Comparison of ENCODE assay signal across 17 mouse cellular contexts in the genomic region with DNA sequence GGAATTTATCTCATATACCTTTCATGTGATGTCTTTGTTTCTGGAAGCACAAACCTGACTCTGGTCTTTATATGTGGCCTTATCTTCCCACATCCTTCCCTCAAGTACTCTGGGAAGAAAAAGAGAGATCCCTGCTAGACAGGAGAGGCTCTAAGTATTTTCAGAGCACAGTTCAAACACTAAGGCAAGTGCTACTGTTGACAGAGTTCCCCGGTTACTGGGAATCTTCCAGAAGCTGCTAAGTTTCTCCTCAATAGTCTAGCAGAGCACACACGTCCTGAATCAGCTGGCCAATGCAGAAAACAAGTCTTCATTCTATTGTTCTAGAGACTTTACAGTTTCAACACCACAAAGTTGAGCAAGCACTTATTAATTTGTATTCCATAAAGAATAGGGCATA. TPM values are rescaled to one million over a fixed set of nuclear protein-coding genes. Genes with fewer than 3 reads are reported as not detected.
DNase-seq lines count a peak whose midpoint lies in the region; ATAC-seq lines count a peak whose summit lies in the region.
"Had no signal": no experiment of that assay in that cellular context is flagged by ENCODE, and none has a peak within 500 bp of the region (broad histone marks: within the 10 kb centered on the region; RNA-seq: fewer than 3 reads in every experiment).

No protein-coding gene starts in this region.

- H3K36me3 ChIP-seq in lung, embryonic 16.5 days (ENCODE audit: control insufficient read depth, insufficient read depth, low read length) = no peaks in the 10 kb centered on the region
- H3K36me3 ChIP-seq in forebrain, embryonic 13.5 days (ENCODE audit: poor library complexity, severe bottlenecking) = no peaks in the 10 kb centered on the region
- H3K36me3 ChIP-seq in hindbrain, embryonic 16.5 days (ENCODE audit: control insufficient read depth, insufficient read depth, low read length) = no peaks in the 10 kb centered on the region
- H3K36me3 ChIP-seq in neural tube, embryonic 13.5 days = no peaks in the 10 kb centered on the region
- H3K36me3 ChIP-seq: embryonic facial prominence, embryonic 12.5 days; limb, embryonic 15.5 days; lung, embryonic 15.5 days had no signal

- peak; percentile 15; the same call in 1 of the 2 replicates for ATAC-seq in lung, embryonic 16.5 days (ENCODE audit: low read depth)
- no peak for ATAC-seq in forebrain, embryonic 13.5 days
- ATAC-seq in hindbrain, embryonic 16.5 days = no peak
- ATAC-seq in neural tube, embryonic 13.5 days (ENCODE audit: low read depth) = no peak
- ATAC-seq in megakaryocyte-erythroid progenitor cell, adult 5-6 weeks (replicated peaks; ENCODE audit: low FRiP score, low TSS enrichment, poor library complexity, severe bottlenecking) = no peak
- ATAC-seq: intestine, postnatal 0 days had no signal

- no peaks in the 10 kb centered on the region for H3K9me3 ChIP-seq in lung, embryonic 16.5 days (ENCODE audit: control insufficient read depth, low read length)
- H3K9me3 ChIP-seq in forebrain, embryonic 13.5 days (replicated peaks) = no peaks in the 10 kb centered on the region
- no peaks in the 10 kb centered on the region for H3K9me3 ChIP-seq in hindbrain, embryonic 16.5 days (ENCODE audit: control insufficient read depth, low read length)
- no peaks in the 10 kb centered on the region for H3K9me3 ChIP-seq in neural tube, embryonic 13.5 days
- H3K9me3 ChIP-seq: embryonic facial prominence, embryonic 12.5 days; limb, embryonic 15.5 days; lung, embryonic 15.5 days had no signal

- H3K4me3 ChIP-seq in lung, embryonic 16.5 days (ENCODE audit: low read length) = no peak overlapping the region
- H3K4me3 ChIP-seq in forebrain, embryonic 13.5 days = no peak overlapping the region
- no peak overlapping the region for H3K4me3 ChIP-seq in hindbrain, embryonic 16.5 days (ENCODE audit: low read length)
- no peak overlapping the region for H3K4me3 ChIP-seq in neural tube, embryonic 13.5 days
- H3K4me3 ChIP-seq: embryonic facial prominence, embryonic 12.5 days; limb, embryonic 15.5 days; lung, embryonic 15.5 days had no signal

- H3K27me3 ChIP-seq in lung, embryonic 16.5 days (ENCODE audit: control insufficient read depth, insufficient read depth, low read depth, low read length) = no peaks in the 10 kb centered on the region
- H3K27me3 ChIP-seq in forebrain, embryonic 13.5 days = no peaks in the 10 kb centered on the region
- H3K27me3 ChIP-seq in hindbrain, embryonic 16.5 days (replicated peaks; ENCODE audit: control insufficient read depth, insufficient read depth, low read length) = no peaks in the 10 kb centered on the region
- H3K27me3 ChIP-seq in neural tube, embryonic 13.5 days = no peaks in the 10 kb centered on the region
- H3K27me3 ChIP-seq: embryonic facial prominence, embryonic 12.5 days; limb, embryonic 15.5 days; lung, embryonic 15.5 days had no signal

- DNase-seq in lung, postnatal 14 days = no peak
- DNase-seq in thymus, postnatal 0 days (ENCODE audit: low spot score) = no peak
- no peak for DNase-seq in adrenal gland, adult (ENCODE audit: inconsistent age in 2 of 2, low spot score in 1 of 2)
- DNase-seq: adrenal gland, adult 2 months; B cell, adult 2 months; cerebellum, postnatal 25 days; kidney, postnatal 25 days had no signal

- H3K9ac ChIP-seq in lung, embryonic 16.5 days (ENCODE audit: low read length) = no peak overlapping the region
- H3K9ac ChIP-seq in forebrain, embryonic 13.5 days = no peak overlapping the region
- H3K9ac ChIP-seq in hindbrain, embryonic 16.5 days (ENCODE audit: low read depth, low read length) = no peak overlapping the region
- peak overlapping the region; percentile 63 for H3K9ac ChIP-seq in neural tube, embryonic 13.5 days
- H3K9ac ChIP-seq: embryonic facial prominence, embryonic 12.5 days; limb, embryonic 15.5 days; lung, embryonic 15.5 days had no signal

- no peak overlapping the region for H3K27ac ChIP-seq in lung, embryonic 16.5 days (ENCODE audit: low read length)
- peak overlapping the region; percentile 94 for H3K27ac ChIP-seq in forebrain, embryonic 13.5 days
- peak overlapping the region; percentile 86 for H3K27ac ChIP-seq in hindbrain, embryonic 16.5 days (ENCODE audit: low read depth, low read length)
- H3K27ac ChIP-seq in neural tube, embryonic 13.5 days (replicated peaks) = peak overlapping the region; percentile 96
- H3K27ac ChIP-seq: embryonic facial prominence, embryonic 12.5 days; limb, embryonic 15.5 days; lung, embryonic 15.5 days had no signal

- no peak overlapping the region for H3K4me2 ChIP-seq in lung, embryonic 16.5 days (ENCODE audit: low read depth, low read length)
- H3K4me2 ChIP-seq in forebrain, embryonic 13.5 days = peak overlapping the region; percentile 49; the same call in 1 of the 2 replicates
- H3K4me2 ChIP-seq in hindbrain, embryonic 16.5 days (ENCODE audit: low read length) = peak overlapping the region; percentile 50
- peak overlapping the region; percentile 53 for H3K4me2 ChIP-seq in neural tube, embryonic 13.5 days
- H3K4me2 ChIP-seq: limb, embryonic 15.5 days had no signal

- H3K4me1 ChIP-seq in lung, embryonic 16.5 days (replicated peaks; ENCODE audit: control insufficient read depth, insufficient read depth, low read length) = peaks cover 18% of the 10 kb centered on the region
- H3K4me1 ChIP-seq in forebrain, embryonic 13.5 days = peaks cover 31% of the 10 kb centered on the region
- peaks cover 20% of the 10 kb centered on the region for H3K4me1 ChIP-seq in hindbrain, embryonic 16.5 days (ENCODE audit: control insufficient read depth, insufficient read depth, low read depth, low read length)
- peaks cover 33% of the 10 kb centered on the region for H3K4me1 ChIP-seq in neural tube, embryonic 13.5 days (replicated peaks)
- H3K4me1 ChIP-seq: limb, embryonic 15.5 days had no signal

- 25% methylated on average over 2 of the region's 2 CpGs for WGBS in lung, embryonic 16.5 days
- WGBS in forebrain, embryonic 13.5 days = 25% methylated on average over 2 of the region's 2 CpGs
- WGBS in hindbrain, embryonic 16.5 days = 31% methylated on average over 2 of the region's 2 CpGs
- WGBS in neural tube, embryonic 13.5 days = 44% methylated on average over 2 of the region's 2 CpGs

RNA-seq across cellular contexts. Expression of a gene that starts 12.7 kb away (rescaled TPM):
- not detected in 2 replicates for polyA plus RNA-seq in lung, embryonic 16.5 days (2015; fragmentation: Nextera tagmentation; extraction: Ambion mirVana)
- not detected in 2 replicates for polyA plus RNA-seq in forebrain, embryonic 13.5 days (2015; fragmentation: Nextera tagmentation; extraction: Ambion mirVana)
- not detected in 2 replicates for polyA plus RNA-seq in hindbrain, embryonic 16.5 days (2015; fragmentation: Nextera tagmentation; extraction: Ambion mirVana)
- polyA plus RNA-seq in neural tube, embryonic 13.5 days (2015; fragmentation: Nextera tagmentation; extraction: Ambion mirVana) = 0.07 TPM in 1 of 2 replicates, not detected in the other
- 0.06 and 0.10 TPM in 2 replicates for polyA plus RNA-seq in thymus, postnatal 0 days (2015; fragmentation: Nextera tagmentation; extraction: Ambion mirVana)
- not detected in 2 replicates for total RNA-seq in megakaryocyte-erythroid progenitor cell, adult 5-6 weeks (2014; fragmentation: Nextera tagmentation)
- not detected in 2 replicates for total RNA-seq in megakaryocyte-erythroid progenitor cell, adult 5-6 weeks (2017)
- total RNA-seq: adrenal gland, adult 2 months; heart, postnatal 10 days had no signal
- polyA plus RNA-seq: adrenal gland, adult 2 months; embryonic facial prominence, embryonic 12.5 days; intestine, postnatal 0 days; limb, embryonic 15.5 days; lung, embryonic 15.5 days had no signal
